Mouse (Mus musculus): Measurements from ENCODE around the gene Macrod2.

DNA sequence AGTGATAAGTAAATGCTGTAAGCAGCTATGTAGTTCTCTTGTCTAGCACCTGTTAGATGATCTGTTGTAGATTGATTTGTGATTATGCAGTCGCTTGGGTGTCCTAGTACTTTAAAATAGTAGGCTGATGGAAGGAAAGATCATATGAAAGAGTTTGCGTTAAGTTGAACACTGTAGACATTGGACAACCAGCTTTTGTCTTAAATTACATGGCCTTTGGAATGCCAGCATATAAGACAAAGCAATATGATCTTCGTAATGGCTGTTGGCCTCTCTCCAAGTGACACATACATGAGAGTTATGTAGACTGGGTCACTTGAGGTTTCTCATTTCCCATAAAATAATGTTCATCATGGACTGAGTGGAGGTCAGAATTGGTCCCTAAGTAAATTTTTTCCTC lies 778.5 kb downstream of the Macrod2 start:
- TF ChIP-seq CTCF (IDR thresholded peaks at IDR 0.05) = no peak
- no peak for TF ChIP-seq EP300 (IDR thresholded peaks at IDR 0.05)

Data from lung, postnatal 0 days (tissue).